Mouse (Mus musculus): ENCODE measurements around the gene Mipep. TPM values are rescaled to one million over a fixed set of nuclear protein-coding genes. Genes with fewer than 3 reads are reported as not detected.

The Mipep gene
- polyA plus RNA-seq, 1 experiment: 3.2 TPM

DNA sequence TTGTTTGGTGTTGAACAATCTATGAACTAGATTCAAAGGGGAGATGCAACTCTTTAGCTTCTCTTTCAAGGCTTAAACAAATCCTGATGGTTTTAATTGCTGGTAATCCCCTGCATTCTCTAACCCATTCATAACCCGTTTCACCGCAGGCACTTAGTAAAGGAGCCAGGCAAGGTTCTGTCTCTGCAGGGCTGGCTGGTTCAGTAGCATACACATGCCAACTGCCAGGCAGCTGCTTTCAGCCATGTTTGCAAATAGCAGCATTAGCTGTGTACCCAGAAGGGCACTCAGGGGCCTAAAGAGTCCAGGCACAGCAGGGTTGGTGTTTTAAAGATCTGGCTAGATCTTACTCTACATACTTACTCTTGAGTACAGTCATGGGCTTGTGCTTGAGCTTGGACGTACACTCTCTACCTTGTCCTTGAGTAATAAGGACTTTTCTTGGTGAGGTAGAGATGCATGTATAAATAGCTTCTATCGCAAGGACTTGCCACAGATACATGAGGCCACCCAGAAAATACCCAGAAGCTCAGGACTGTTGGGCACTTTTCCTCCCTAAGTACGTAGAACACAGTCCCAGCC, 113.8 kb downstream of the Mipep start:
- Histone ChIP-seq H3K27me3 (ENCODE audit: control insufficient read depth, insufficient read depth, low read length) (no peaks in the 10 kb centered on the region), H3K4me1 (ENCODE audit: control insufficient read depth, insufficient read depth, insufficient read length) (no peaks in the 10 kb centered on the region), H3K27ac (ENCODE audit: insufficient read depth, low read length) (no peak overlapping the region), H3K4me3 (ENCODE audit: extremely low read depth, insufficient read depth, insufficient read length) (no peak overlapping the region), H3K36me3 (ENCODE audit: control insufficient read depth, insufficient read depth, low read length) (no peaks in the 10 kb centered on the region)
- DNase-seq (ENCODE audit: low read depth in 1 of 2, low spot score in 2 of 2): no peak
- 92% methylated on average over 5 of the region's 5 CpGs for WGBS
- TF ChIP-seq POLR2A (IDR thresholded peaks at IDR 0.05; ENCODE audit: low read depth, low read length) (no peak), CTCF (IDR thresholded peaks at IDR 0.05; ENCODE audit: extremely low read depth, insufficient read depth, insufficient read length, insufficient replicate concordance) (no peak)

GRCm38 (mm10) chr14:60904501-60904900, 120.1 kb downstream of the Mipep start:
- WGBS: 81% methylated on average over 4 of the region's 4 CpGs
- no peak overlapping the region for H3K4me3 ChIP-seq (ENCODE audit: extremely low read depth, insufficient read depth, insufficient read length)
- H3K27ac ChIP-seq (ENCODE audit: insufficient read depth, low read length): no peak overlapping the region
- no peak for TF ChIP-seq CTCF (IDR thresholded peaks at IDR 0.05; ENCODE audit: extremely low read depth, insufficient read depth, insufficient read length, insufficient replicate concordance)
- no peak for TF ChIP-seq POLR2A (IDR thresholded peaks at IDR 0.05; ENCODE audit: low read depth, low read length)
- H3K36me3 ChIP-seq (ENCODE audit: control insufficient read depth, insufficient read depth, low read length): peaks cover 1% of the 10 kb centered on the region
- no peaks in the 10 kb centered on the region for H3K27me3 ChIP-seq (ENCODE audit: control insufficient read depth, insufficient read depth, low read length)
- H3K4me1 ChIP-seq (ENCODE audit: control insufficient read depth, insufficient read depth, insufficient read length): no peaks in the 10 kb centered on the region
- no peak for DNase-seq (ENCODE audit: low read depth in 1 of 2, low spot score in 2 of 2)

DNA sequence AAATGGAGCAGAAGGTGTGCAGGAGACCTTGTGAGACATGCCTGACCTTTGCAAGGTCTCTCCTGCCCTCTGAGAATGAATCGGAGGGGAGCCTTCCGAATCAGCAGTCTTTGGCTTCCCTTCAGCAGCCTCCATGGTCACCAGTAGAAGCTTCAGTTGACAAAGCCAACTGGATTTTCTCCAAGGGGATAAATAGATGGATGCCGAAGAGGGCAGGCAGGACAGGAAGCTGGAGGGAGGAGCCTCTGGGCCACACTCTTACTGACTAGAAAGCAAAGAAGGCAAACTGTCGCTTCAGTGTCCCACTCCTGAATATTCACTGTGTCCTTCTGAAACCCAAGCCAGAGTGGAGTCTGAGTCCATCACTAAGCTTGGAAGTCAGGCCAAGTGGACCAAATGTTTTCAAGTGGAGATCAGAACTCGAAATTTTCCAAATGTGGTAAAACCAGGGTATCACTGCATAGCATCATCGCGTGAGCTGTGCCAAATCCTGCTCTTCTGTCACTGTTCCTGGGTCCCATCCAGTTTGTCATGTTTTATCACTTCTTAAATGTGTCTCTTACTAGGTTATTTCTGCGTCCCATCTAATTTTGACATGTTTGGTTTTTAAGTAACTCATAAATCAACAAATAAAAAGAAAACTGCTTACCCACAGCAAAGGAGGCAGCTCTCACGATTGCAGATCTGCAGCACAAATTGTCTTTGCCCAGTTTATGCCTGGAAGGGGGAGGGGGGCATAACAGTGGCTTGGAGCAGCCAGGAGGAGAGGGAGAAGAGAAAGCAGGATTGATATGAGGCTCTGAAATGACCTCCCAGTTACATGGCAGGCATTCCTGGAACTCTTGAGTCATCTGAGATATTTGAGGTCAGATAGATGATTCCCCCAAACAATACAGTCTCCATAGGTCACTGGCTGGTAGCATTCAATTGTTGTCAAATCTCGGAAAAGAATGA, 122.3 kb downstream of the Mipep start:
- 86% methylated on average over 10 of the region's 10 CpGs for WGBS
- 0 out of 2 replicates have a peak, but pooled peaks cover 2% of the 10 kb centered on the region for H3K4me1 ChIP-seq (ENCODE audit: control insufficient read depth, insufficient read depth, insufficient read length)

DNA sequence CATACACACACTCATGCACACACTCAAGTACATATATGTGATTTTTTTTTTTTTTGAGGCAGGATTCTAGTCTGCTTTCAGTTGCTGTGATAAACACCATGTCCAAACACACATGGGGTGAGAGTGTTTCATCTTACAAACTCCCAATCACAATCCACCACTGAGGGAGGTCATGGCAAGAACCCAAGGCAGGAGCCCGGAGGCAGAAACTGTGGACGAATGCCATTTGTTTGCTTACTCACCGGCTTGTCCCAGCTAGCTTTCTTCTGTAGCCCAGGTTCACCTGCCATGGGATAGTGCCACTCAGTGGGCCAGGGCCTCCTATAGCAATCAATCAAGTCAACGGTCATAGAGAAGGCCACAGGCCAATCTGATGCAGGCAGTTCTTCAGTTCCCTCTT, 125.0 kb downstream of the Mipep start:
- 0 out of 2 replicates have a peak, but pooled peaks cover 2% of the 10 kb centered on the region for H3K4me1 ChIP-seq (ENCODE audit: control insufficient read depth, insufficient read depth, insufficient read length)
- DNase-seq (ENCODE audit: low read depth in 1 of 2, low spot score in 2 of 2): no peak
- WGBS: 97% methylated on average over 4 of the region's 4 CpGs

More for the DNA sequence above, 122.3 kb downstream of the Mipep start:
- no peak overlapping the region for H3K27ac ChIP-seq (ENCODE audit: insufficient read depth, low read length)
- TF ChIP-seq POLR2A (IDR thresholded peaks at IDR 0.05; ENCODE audit: low read depth, low read length): no peak
- TF ChIP-seq CTCF (IDR thresholded peaks at IDR 0.05; ENCODE audit: extremely low read depth, insufficient read depth, insufficient read length, insufficient replicate concordance): no peak
- no peak overlapping the region for H3K4me3 ChIP-seq (ENCODE audit: extremely low read depth, insufficient read depth, insufficient read length)
- H3K27me3 ChIP-seq (ENCODE audit: control insufficient read depth, insufficient read depth, low read length): no peaks in the 10 kb centered on the region
- DNase-seq (ENCODE audit: low read depth in 1 of 2, low spot score in 2 of 2): no peak
- peaks cover 1% of the 10 kb centered on the region for H3K36me3 ChIP-seq (ENCODE audit: control insufficient read depth, insufficient read depth, low read length)

DNA sequence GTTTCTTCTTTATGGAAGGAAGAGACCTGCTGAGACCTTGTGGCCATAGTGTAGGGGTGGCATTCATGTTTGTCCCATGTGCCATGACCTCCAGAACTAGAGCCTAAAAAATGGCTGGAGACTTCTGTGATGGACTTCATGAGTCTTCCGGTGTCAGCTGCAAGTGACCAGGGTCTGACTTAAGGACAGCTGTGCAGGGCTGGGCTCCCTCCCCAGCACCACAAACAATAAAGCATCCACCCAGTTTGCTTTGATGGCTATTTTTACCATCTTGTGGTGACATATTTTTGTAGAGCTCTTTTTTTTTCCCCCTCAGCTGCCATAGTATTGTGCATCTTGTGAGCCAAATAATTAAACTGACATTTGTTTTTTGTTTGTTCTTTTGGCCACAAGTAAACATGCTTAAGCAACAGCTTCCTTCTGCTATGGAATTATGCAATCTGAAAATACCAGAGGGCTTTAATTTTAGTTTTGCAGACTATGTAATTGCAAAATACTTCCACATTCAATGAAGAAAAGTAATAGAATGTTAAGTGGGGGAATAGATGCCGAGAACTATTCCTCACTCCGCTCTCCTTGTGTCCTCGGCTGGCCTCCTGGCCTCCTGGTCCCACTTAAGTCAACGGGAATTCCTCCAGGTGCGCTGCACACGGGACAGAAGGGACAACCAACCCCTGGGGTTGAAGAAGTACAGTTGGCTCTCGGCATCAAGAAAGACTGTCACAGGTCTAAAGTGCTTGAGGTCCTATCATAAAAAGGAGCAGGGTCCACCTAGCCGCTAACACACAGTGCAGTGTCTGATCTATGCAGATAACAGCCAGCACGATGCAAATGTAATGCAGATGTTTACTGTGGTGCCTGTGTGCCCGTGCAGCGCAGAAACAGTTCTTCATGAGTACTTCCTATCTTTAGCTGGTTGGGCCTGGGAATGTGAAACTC, 126.4 kb downstream of the Mipep start:
- 90% methylated on average over 12 of the region's 12 CpGs for WGBS
- H3K27me3 ChIP-seq (ENCODE audit: control insufficient read depth, insufficient read depth, low read length): no peaks in the 10 kb centered on the region

More for the DNA sequence above, 125.0 kb downstream of the Mipep start:
- no peak overlapping the region for H3K27ac ChIP-seq (ENCODE audit: insufficient read depth, low read length)
- no peaks in the 10 kb centered on the region; the same call in 1 of the 2 replicates for H3K36me3 ChIP-seq (ENCODE audit: control insufficient read depth, insufficient read depth, low read length)
- no peak for TF ChIP-seq CTCF (IDR thresholded peaks at IDR 0.05; ENCODE audit: extremely low read depth, insufficient read depth, insufficient read length, insufficient replicate concordance)
- no peak for TF ChIP-seq POLR2A (IDR thresholded peaks at IDR 0.05; ENCODE audit: low read depth, low read length)
- no peaks in the 10 kb centered on the region for H3K27me3 ChIP-seq (ENCODE audit: control insufficient read depth, insufficient read depth, low read length)
- no peak overlapping the region for H3K4me3 ChIP-seq (ENCODE audit: extremely low read depth, insufficient read depth, insufficient read length)

DNA sequence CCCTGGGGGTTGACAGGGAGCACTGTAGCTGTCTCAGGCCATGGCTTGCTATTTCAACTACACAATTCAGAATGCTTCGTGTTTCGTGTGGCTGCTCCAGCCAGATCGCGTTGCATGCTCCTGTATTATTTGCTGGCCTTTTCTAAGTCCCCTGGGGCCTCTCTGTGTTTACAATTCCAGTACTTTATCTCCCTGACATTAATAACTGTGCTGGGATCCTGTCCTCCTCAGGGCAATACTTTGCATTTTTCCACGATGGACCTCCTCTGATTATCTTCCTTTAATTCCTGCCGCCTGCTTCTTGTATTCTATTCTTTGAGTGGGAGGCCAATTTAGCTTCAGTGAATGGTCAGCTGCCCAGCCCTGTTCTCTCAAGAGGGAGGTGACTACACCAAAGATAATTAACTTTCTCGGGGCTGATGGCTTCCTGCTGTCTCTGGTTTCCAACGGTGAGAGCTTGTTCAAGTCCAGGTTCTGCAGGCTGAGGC, 128.7 kb downstream of the Mipep start:
- H3K4me3 ChIP-seq (ENCODE audit: extremely low read depth, insufficient read depth, insufficient read length): no peak overlapping the region
- WGBS: 74% methylated on average over 8 of the region's 8 CpGs
- no peak for TF ChIP-seq CTCF (IDR thresholded peaks at IDR 0.05; ENCODE audit: extremely low read depth, insufficient read depth, insufficient read length, insufficient replicate concordance)
- no peak for TF ChIP-seq POLR2A (IDR thresholded peaks at IDR 0.05; ENCODE audit: low read depth, low read length)
- no peaks in the 10 kb centered on the region for H3K36me3 ChIP-seq (ENCODE audit: control insufficient read depth, insufficient read depth, low read length)
- DNase-seq (ENCODE audit: low read depth in 1 of 2, low spot score in 2 of 2): no peak
- H3K4me1 ChIP-seq (ENCODE audit: control insufficient read depth, insufficient read depth, insufficient read length): 0 out of 2 replicates have a peak, but pooled peaks cover 2% of the 10 kb centered on the region
- no peaks in the 10 kb centered on the region for H3K27me3 ChIP-seq (ENCODE audit: control insufficient read depth, insufficient read depth, low read length)
- H3K27ac ChIP-seq (ENCODE audit: insufficient read depth, low read length): no peak overlapping the region

More for the DNA sequence above, 126.4 kb downstream of the Mipep start:
- Histone ChIP-seq H3K4me3 (ENCODE audit: extremely low read depth, insufficient read depth, insufficient read length) (no peak overlapping the region), H3K27ac (ENCODE audit: insufficient read depth, low read length) (no peak overlapping the region), H3K4me1 (ENCODE audit: control insufficient read depth, insufficient read depth, insufficient read length) (0 out of 2 replicates have a peak, but pooled peaks cover 2% of the 10 kb centered on the region), H3K36me3 (ENCODE audit: control insufficient read depth, insufficient read depth, low read length) (no peaks in the 10 kb centered on the region)
- TF ChIP-seq CTCF (IDR thresholded peaks at IDR 0.05; ENCODE audit: extremely low read depth, insufficient read depth, insufficient read length, insufficient replicate concordance) (no peak), POLR2A (IDR thresholded peaks at IDR 0.05; ENCODE audit: low read depth, low read length) (no peak)
- DNase-seq (ENCODE audit: low read depth in 1 of 2, low spot score in 2 of 2): no peak
